Mouse (Mus musculus) lung, adult 18-20 months (tissue): ENCODE measurements around the gene Dnah9.

ENCODE experiments used
- DNase-seq, 2 experiments: peaks; one replicate each; pipeline ENCODE4 v3.0.0; 2022; ENCODE audit warnings: mixed read lengths in 2 of 2

The Dnah9 gene

DNA sequence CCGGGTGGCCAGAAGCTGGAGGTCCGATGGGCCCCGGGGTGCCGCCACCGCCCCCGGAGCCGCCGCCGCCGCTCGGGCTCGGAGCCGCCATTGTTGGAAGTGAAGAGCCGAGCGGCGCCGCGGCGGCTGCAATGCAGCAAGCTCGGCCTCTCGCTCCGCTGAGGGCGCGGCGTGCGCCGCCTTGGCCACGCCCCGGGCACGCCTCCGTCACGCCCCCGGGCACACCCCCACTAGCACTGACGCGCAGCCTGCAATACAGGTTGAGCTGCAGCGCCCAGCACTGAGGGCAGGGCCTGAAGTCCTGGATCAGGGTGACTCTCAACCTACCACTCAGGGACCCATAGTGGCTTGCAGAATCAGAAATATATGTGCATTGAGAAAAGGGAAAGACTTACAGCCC lies 380.2 kb downstream of the Dnah9 start, which contains the start of gene Map2k4:
Gene Map2k4, minus strand, starts transcription at position 144 of the 400 bp plus-strand sequence.
- peak; percentile 92 to 94 for DNase-seq

GRCm38 (mm10) chr11:65787421-65788151 lies 380.8 kb downstream of the Dnah9 start:
- DNase-seq: peak; percentile 10 to 47

DNA sequence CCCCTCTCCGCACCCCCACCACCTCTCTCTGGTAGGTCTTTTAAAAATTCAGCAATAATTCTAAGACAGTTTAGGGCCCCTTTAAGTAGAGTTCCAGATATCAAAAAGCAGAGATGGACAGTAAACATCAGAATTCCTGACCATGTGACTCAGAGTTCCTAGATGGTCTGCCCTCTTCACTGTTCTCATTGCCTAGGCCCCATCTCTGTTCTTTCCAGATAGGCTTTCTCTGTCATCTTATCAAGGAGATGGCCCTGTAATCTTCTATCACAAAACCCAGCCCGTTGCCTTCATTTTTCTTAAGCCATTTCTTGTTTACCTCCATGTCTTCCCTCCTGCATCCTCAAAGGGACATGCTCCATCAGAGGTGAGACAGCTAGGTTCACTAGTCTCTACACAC lies 382.2 kb downstream of the Dnah9 start:
- DNase-seq: no peak

- no peak for DNase-seq
Measured at GRCm38 (mm10) chr11:65781596-65781995, 386.8 kb downstream of the Dnah9 start.
